In the genomic region with DNA sequence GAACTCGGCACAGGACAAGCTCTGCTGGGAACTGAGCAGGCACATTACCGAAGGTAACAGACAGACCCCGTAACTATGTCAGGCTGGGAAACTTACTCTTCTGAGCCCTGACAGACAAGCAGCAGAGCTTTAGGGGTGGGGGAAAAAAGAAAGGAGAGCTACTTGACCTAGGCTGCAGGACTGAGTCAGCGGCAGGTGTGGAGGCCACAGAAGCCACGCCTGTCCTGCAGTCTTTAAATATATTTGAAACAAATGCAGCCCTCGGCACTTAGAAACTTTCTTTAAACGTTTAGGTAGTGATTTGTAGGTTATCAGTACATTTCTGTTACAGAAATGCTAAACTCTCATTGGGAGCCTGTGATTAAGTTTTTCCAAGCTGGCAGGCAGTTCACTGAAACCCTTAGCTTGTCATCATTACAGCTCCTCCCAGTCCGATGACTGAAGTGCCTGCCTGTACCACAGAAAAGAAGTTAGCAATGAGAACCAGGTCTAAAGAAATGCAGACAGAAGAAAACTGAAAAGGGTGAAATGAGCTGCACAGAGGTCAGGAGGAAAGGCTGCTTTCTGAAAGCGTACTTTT, we compare ENCODE assay signal across 10 mouse cellular contexts. TPM values are rescaled to one million over a fixed set of nuclear protein-coding genes. Genes with fewer than 3 reads are reported as not detected.
DNase-seq lines count a peak whose midpoint lies in the region; ATAC-seq and TF ChIP-seq lines count a peak whose summit lies in the region.
"Had no signal": no experiment of that assay in that cellular context is flagged by ENCODE, and none has a peak within 500 bp of the region (broad histone marks: within the 10 kb centered on the region; RNA-seq: fewer than 3 reads in every experiment).

No protein-coding gene starts in this region.

- H3K9me3 ChIP-seq in kidney, embryonic 14.5 days (ENCODE audit: control insufficient read depth, low read length), result no peaks in the 10 kb centered on the region
- H3K9me3 ChIP-seq in CH12.LX (replicated peaks; ENCODE audit: low read length), result no peaks in the 10 kb centered on the region
- H3K9me3 ChIP-seq in embryonic facial prominence, embryonic 15.5 days (replicated peaks), result no peaks in the 10 kb centered on the region
- H3K9me3 ChIP-seq in limb, embryonic 15.5 days, result no peaks in the 10 kb centered on the region

- TF ChIP-seq CTCF in CH12.LX (conservative IDR thresholded peaks at IDR 0.05 in 1 of 2, IDR thresholded peaks at IDR 0.05 in 1 of 2; ENCODE audit: low read depth in 2 of 2, low read length in 2 of 2), result no peak

- peaks cover 21% of the 10 kb centered on the region for H3K36me3 ChIP-seq in kidney, embryonic 14.5 days (ENCODE audit: control insufficient read depth, insufficient read depth, low read length)
- H3K36me3 ChIP-seq in CH12.LX (replicated peaks in 1 of 2; ENCODE audit: control insufficient read depth in 1 of 2, insufficient read depth in 1 of 2, low read length in 1 of 2), result peaks cover 14 to 45% of the 10 kb centered on the region in 2 experiments
- H3K36me3 ChIP-seq in embryonic facial prominence, embryonic 15.5 days, result peaks cover 22% of the 10 kb centered on the region
- peaks cover 23% of the 10 kb centered on the region; the same call in 1 of the 2 replicates for H3K36me3 ChIP-seq in limb, embryonic 15.5 days

- H3K4me1 ChIP-seq in kidney, embryonic 14.5 days (ENCODE audit: control insufficient read depth, insufficient read depth, low read length), result peaks cover 65% of the 10 kb centered on the region
- H3K4me1 ChIP-seq in CH12.LX (ENCODE audit: control insufficient read depth in 1 of 2, insufficient read depth in 2 of 2), result peaks cover 43 to 95% of the 10 kb centered on the region in 2 experiments
- H3K4me1 ChIP-seq in embryonic facial prominence, embryonic 15.5 days, result peaks cover 75% of the 10 kb centered on the region
- peaks cover 73% of the 10 kb centered on the region for H3K4me1 ChIP-seq in limb, embryonic 15.5 days

- peaks cover 63% of the 10 kb centered on the region for H3K79me2 ChIP-seq in CH12.LX (replicated peaks; ENCODE audit: control insufficient read depth, extremely low read depth, insufficient read depth, poor library complexity, severe bottlenecking)

- no peak overlapping the region for H3K4me3 ChIP-seq in kidney, embryonic 14.5 days (ENCODE audit: low read length)
- peak overlapping the region in 2 of 3 experiments; percentile 5 to 9 for H3K4me3 ChIP-seq in CH12.LX (replicated peaks in 1 of 3; ENCODE audit: low read depth in 2 of 3, low read length in 2 of 3, poor library complexity in 1 of 3)
- no peak overlapping the region for H3K4me3 ChIP-seq in embryonic facial prominence, embryonic 15.5 days (replicated peaks)
- no peak overlapping the region for H3K4me3 ChIP-seq in limb, embryonic 15.5 days

- no peak for DNase-seq in kidney, postnatal 36 days
- DNase-seq in CH12.LX (ENCODE audit: extremely low read depth), result peak; percentile 52
- no peak for DNase-seq in cerebellum, postnatal 4 days (ENCODE audit: low spot score in 2 of 2)
- DNase-seq: kidney, adult 18-20 months; right cerebral cortex, adult 18-20 months had no signal

- TF ChIP-seq EP300 in CH12.LX (IDR thresholded peaks at IDR 0.05; ENCODE audit: low read length), result peak; percentile 53; the same call in 1 of the 2 replicates

- in situ Hi-C loops in CH12.LX (cut with MboI; ENCODE audit: low pct_ligation_motif_present, low pct_unique_long_range_greater_than_20kb, low sequenced_read_pairs), result loop anchor here (25.0 kb wide), 1 partner anchor 588 kb away; no protein-coding TSS in a partner anchor

- TF ChIP-seq RAD21 in CH12.LX (IDR thresholded peaks at IDR 0.05; ENCODE audit: low read depth, low read length), result no peak

- TF ChIP-seq POLR2A in CH12.LX (IDR thresholded peaks at IDR 0.05; ENCODE audit: low read depth, low read length), result no peak

- dilution Hi-C loops in CH12.LX (cut with MboI; ENCODE audit: extremely low pct_ligation_motif_present, extremely low pct_unique_long_range_greater_than_20kb, low sequenced_read_pairs), result no loop called here

- H3K9ac ChIP-seq in kidney, embryonic 14.5 days (ENCODE audit: low read depth, low read length), result peak overlapping the region; percentile 18; the same call in 1 of the 2 replicates
- peak overlapping the region; percentile 8 for H3K9ac ChIP-seq in CH12.LX (ENCODE audit: insufficient read depth, low read depth)
- no peak overlapping the region for H3K9ac ChIP-seq in embryonic facial prominence, embryonic 15.5 days
- no peak overlapping the region; the same call in 1 of the 2 replicates for H3K9ac ChIP-seq in limb, embryonic 15.5 days

- no peak for ATAC-seq in kidney, embryonic 14.5 days (ENCODE audit: low FRiP score, low TSS enrichment)
- ATAC-seq in embryonic facial prominence, embryonic 15.5 days (ENCODE audit: insufficient number of reproducible peaks, low FRiP score, low TSS enrichment, low read depth), result no peak
- no peak for ATAC-seq in limb, embryonic 15.5 days (ENCODE audit: insufficient number of reproducible peaks, low FRiP score, low TSS enrichment, low read depth)
- ATAC-seq in megakaryocyte progenitor cell, adult 5-6 weeks (replicated peaks; ENCODE audit: poor library complexity), result no peak
- ATAC-seq: midbrain, embryonic 16.5 days had no signal

- no peaks in the 10 kb centered on the region for H3K27me3 ChIP-seq in kidney, embryonic 14.5 days (ENCODE audit: control insufficient read depth, insufficient read depth, low read length)
- H3K27me3 ChIP-seq in CH12.LX (replicated peaks), result no peaks in the 10 kb centered on the region
- H3K27me3 ChIP-seq in embryonic facial prominence, embryonic 15.5 days, result no peaks in the 10 kb centered on the region
- no peaks in the 10 kb centered on the region for H3K27me3 ChIP-seq in limb, embryonic 15.5 days

- WGBS in kidney, embryonic 14.5 days, result 32% methylated on average over 9 of the region's 9 CpGs
- 25% methylated on average over 9 of the region's 9 CpGs for WGBS in embryonic facial prominence, embryonic 15.5 days
- WGBS in limb, embryonic 15.5 days, result 18% methylated on average over 9 of the region's 9 CpGs

- peak overlapping the region; percentile 89 for H3K27ac ChIP-seq in kidney, embryonic 14.5 days (ENCODE audit: low read depth, low read length)
- H3K27ac ChIP-seq in CH12.LX (ENCODE audit: insufficient read depth, low read depth), result peak overlapping the region; percentile 62
- H3K27ac ChIP-seq in embryonic facial prominence, embryonic 15.5 days (replicated peaks), result peak overlapping the region; percentile 81
- peak overlapping the region; percentile 78 for H3K27ac ChIP-seq in limb, embryonic 15.5 days

- peak overlapping the region; percentile 29; the same call in 1 of the 2 replicates for H3K4me2 ChIP-seq in kidney, embryonic 14.5 days (replicated peaks; ENCODE audit: low read depth, low read length)
- peak overlapping the region; percentile 39 for H3K4me2 ChIP-seq in CH12.LX (ENCODE audit: insufficient read depth, low read depth, poor library complexity, severe bottlenecking)
- peak overlapping the region; percentile 25; the same call in 1 of the 2 replicates for H3K4me2 ChIP-seq in embryonic facial prominence, embryonic 15.5 days (replicated peaks)
- H3K4me2 ChIP-seq in limb, embryonic 15.5 days, result peak overlapping the region; percentile 26; the same call in 1 of the 2 replicates

TF ChIP-seq in CH12.LX, 34 proteins besides CTCF, POLR2A, EP300 and RAD21:
- no peak for TF ChIP-seq MAFK (IDR thresholded peaks at IDR 0.05; ENCODE audit: insufficient replicate concordance, low read length)
- TF ChIP-seq SIN3A (IDR thresholded peaks at IDR 0.05; ENCODE audit: low read length), result no peak; the same call in 1 of the 2 replicates
- peak; percentile 42; the same call in 1 of the 2 replicates for TF ChIP-seq JUN (IDR thresholded peaks at IDR 0.05; ENCODE audit: insufficient read depth, low read depth, low read length)
- peak; percentile 37; the same call in 1 of the 2 replicates for TF ChIP-seq ETS1 (conservative IDR thresholded peaks at IDR 0.05; ENCODE audit: low read depth, low read length)
- no peak for TF ChIP-seq UBTF (IDR thresholded peaks at IDR 0.05; ENCODE audit: low read depth, low read length)
- 0 out of 2 replicates have a peak, but pooled peaks have one; percentile 35 for TF ChIP-seq CHD2 (IDR thresholded peaks at IDR 0.05; ENCODE audit: low read length)
- no peak for TF ChIP-seq TBP (conservative IDR thresholded peaks at IDR 0.05; ENCODE audit: low read depth, low read length)
- no peak for TF ChIP-seq NELFE (IDR thresholded peaks at IDR 0.05; ENCODE audit: low read depth, low read length)
- no peak for TF ChIP-seq USF2 (conservative IDR thresholded peaks at IDR 0.05; ENCODE audit: low read depth, low read length)
- no peak for TF ChIP-seq HCFC1 (IDR thresholded peaks at IDR 0.05; ENCODE audit: low read depth, low read length)
- no peak for TF ChIP-seq ZMIZ1 (IDR thresholded peaks at IDR 0.05; ENCODE audit: low read depth, low read length)
- TF ChIP-seq ZNF384 (IDR thresholded peaks at IDR 0.05; ENCODE audit: low read depth, low read length), result no peak
- peak; percentile 37; the same call in 1 of the 2 replicates for TF ChIP-seq MXI1 (IDR thresholded peaks at IDR 0.05; ENCODE audit: low read depth, low read length)
- TF ChIP-seq MAZ (IDR thresholded peaks at IDR 0.05; ENCODE audit: low read depth, low read length), result no peak
- no peak for TF ChIP-seq SMC3 (IDR thresholded peaks at IDR 0.05; ENCODE audit: low read depth, low read length)
- no peak for TF ChIP-seq IRF4 (IDR thresholded peaks at IDR 0.05; ENCODE audit: low read depth, low read length)
- TF ChIP-seq JUND (conservative IDR thresholded peaks at IDR 0.05; ENCODE audit: low read depth, low read length), result peak; percentile 59
- TF ChIP-seq E2F4 (IDR thresholded peaks at IDR 0.05; ENCODE audit: insufficient replicate concordance, low read depth, low read length), result no peak
- no peak for TF ChIP-seq MEF2A (IDR thresholded peaks at IDR 0.05; ENCODE audit: borderline replicate concordance, low read depth, low read length)
- TF ChIP-seq TCF12 (IDR thresholded peaks at IDR 0.05; ENCODE audit: low read depth, low read length), result no peak
- TF ChIP-seq BHLHE40 (IDR thresholded peaks at IDR 0.05; ENCODE audit: low read depth, low read length), result no peak
- TF ChIP-seq MAX (IDR thresholded peaks at IDR 0.05; ENCODE audit: low read length), result no peak
- TF ChIP-seq PAX5 (IDR thresholded peaks at IDR 0.05; ENCODE audit: low read length), result no peak
TF ChIP-seq in CH12.LX: peak in this region for 5.

RNA-seq across cellular contexts. Expression of a gene that starts 18.8 kb away (rescaled TPM):
- 20.7 and 37.8 TPM in 2 replicates for polyA plus RNA-seq in kidney, embryonic 14.5 days (2014; fragmentation: Nextera tagmentation; extraction: Ambion mirVana)
- total RNA-seq in CH12.LX (2012; rRNA removed) (57.5 and 61.8 TPM in 2 replicates), CH12.LX (2014; rRNA removed) (25.6 and 27.8 TPM in 2 replicates)
- polyA plus RNA-seq in CH12.LX (2012; ENCODE audit: insufficient read length, low read depth), result 32.3 and 34.6 TPM in 2 replicates
- polyA plus RNA-seq in embryonic facial prominence, embryonic 15.5 days (2015; fragmentation: Nextera tagmentation; extraction: Ambion mirVana), result 39.8 and 44.2 TPM in 2 replicates
- polyA plus RNA-seq in limb, embryonic 15.5 days (2015; fragmentation: Nextera tagmentation; extraction: Ambion mirVana), result 45.0 TPM in 2 replicates
- 1.2 and 2.6 TPM in 2 replicates for total RNA-seq in megakaryocyte progenitor cell, adult 5-6 weeks (2015)
- total RNA-seq in megakaryocyte progenitor cell, adult 5-6 weeks (2017), result 3.0 and 4.1 TPM in 2 replicates

Comparison
In these comparisons a context has a peak if more than half of its experiments do, and no peak if none do; other contexts are left out.
1. H3K4me3 ChIP-seq: peak in CH12.LX (2 of 3); none in kidney, embryonic 14.5 days (single experiment), embryonic facial prominence, embryonic 15.5 days (single experiment) and limb, embryonic 15.5 days (single experiment).
2. H3K9ac ChIP-seq: peak in kidney, embryonic 14.5 days (single experiment) and CH12.LX (single experiment); none in embryonic facial prominence, embryonic 15.5 days (single experiment) and limb, embryonic 15.5 days (single experiment).
3. Peak in every context shown above with its lines, with median percentiles within 50 percentile points of each other: H3K27ac ChIP-seq and H3K4me2 ChIP-seq.